ENCODE assay signal across 11 mouse cellular contexts in the genomic region with DNA sequence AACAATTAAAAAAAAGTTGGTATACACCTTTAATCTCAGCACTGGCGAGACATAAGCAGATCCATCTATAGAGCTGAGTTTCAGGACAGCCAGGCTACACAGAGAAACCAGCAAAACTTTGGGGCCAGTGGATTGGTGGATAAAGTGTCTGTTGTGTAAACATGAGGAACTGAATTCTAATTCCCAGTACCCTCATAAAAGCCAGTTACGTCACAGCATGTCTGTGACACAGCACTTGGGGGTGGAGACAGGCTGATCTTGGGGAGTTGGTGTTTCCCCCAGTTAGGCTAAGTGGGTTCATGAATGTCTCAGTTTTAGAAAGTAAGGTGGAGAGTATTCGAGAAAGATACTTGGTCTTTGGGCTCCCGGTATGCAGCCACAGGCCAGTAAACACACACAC. TPM values are rescaled to one million over a fixed set of nuclear protein-coding genes. Genes with fewer than 3 reads are reported as not detected.
A peak's percentile ranks its signal among the peaks of the same experiment; 100 is the strongest.
DNase-seq lines count a peak whose midpoint lies in the region; ATAC-seq and TF ChIP-seq lines count a peak whose summit lies in the region.
"Had no signal": no experiment of that assay in that cellular context is flagged by ENCODE, and none has a peak within 500 bp of the region (broad histone marks: within the 10 kb centered on the region; RNA-seq: fewer than 3 reads in every experiment).

No protein-coding gene starts in this region.

- DNase-seq in liver, embryonic 11.5 days (ENCODE audit: low spot score) = no peak
- DNase-seq in liver, postnatal 0 days = no peak
- no peak for DNase-seq in liver, embryonic 13.5 days
- no peak for DNase-seq in left cerebral cortex, postnatal 10 days (ENCODE audit: extremely low spot score in 1 of 2, low spot score in 2 of 2)
- no peak for DNase-seq in layer of hippocampus, adult 9-11 months
- DNase-seq in thymus, adult 18-20 months = no peak
- DNase-seq: gastrocnemius, postnatal 25 days; thymus, postnatal 25 days had no signal

- no peak for TF ChIP-seq EP300 in liver, postnatal 0 days (IDR thresholded peaks at IDR 0.05; ENCODE audit: low read depth)

- H3K9ac ChIP-seq in liver, embryonic 11.5 days (ENCODE audit: low read depth, low read length) = 0 out of 2 replicates have a peak overlapping the region, but pooled peaks have one; percentile 20
- no peak overlapping the region for H3K9ac ChIP-seq in liver, postnatal 0 days (replicated peaks)
- no peak overlapping the region for H3K9ac ChIP-seq in forebrain, embryonic 12.5 days
- H3K9ac ChIP-seq in liver, embryonic 13.5 days = peak overlapping the region; percentile 97; the same call in 1 of the 2 replicates
- no peak overlapping the region for H3K9ac ChIP-seq in neural tube, embryonic 13.5 days

- no peaks in the 10 kb centered on the region for H3K27me3 ChIP-seq in liver, embryonic 11.5 days (replicated peaks; ENCODE audit: control insufficient read depth, insufficient read depth, low read length)
- no peaks in the 10 kb centered on the region for H3K27me3 ChIP-seq in liver, postnatal 0 days (ENCODE audit: insufficient read depth, low read length)
- no peaks in the 10 kb centered on the region for H3K27me3 ChIP-seq in forebrain, embryonic 12.5 days
- no peaks in the 10 kb centered on the region for H3K27me3 ChIP-seq in liver, embryonic 13.5 days
- H3K27me3 ChIP-seq in neural tube, embryonic 13.5 days = no peaks in the 10 kb centered on the region

- peaks cover 29% of the 10 kb centered on the region for H3K4me1 ChIP-seq in liver, embryonic 11.5 days (replicated peaks; ENCODE audit: control insufficient read depth, insufficient read depth, low read length)
- H3K4me1 ChIP-seq in liver, postnatal 0 days (ENCODE audit: insufficient read depth) = peaks cover 23% of the 10 kb centered on the region
- H3K4me1 ChIP-seq in forebrain, embryonic 12.5 days = peaks cover 20% of the 10 kb centered on the region
- peaks cover 50% of the 10 kb centered on the region for H3K4me1 ChIP-seq in liver, embryonic 13.5 days (replicated peaks)
- H3K4me1 ChIP-seq in neural tube, embryonic 13.5 days (replicated peaks) = peaks cover 30% of the 10 kb centered on the region

- TF ChIP-seq CTCF in liver, postnatal 0 days (IDR thresholded peaks at IDR 0.05; ENCODE audit: low read depth) = no peak

- ATAC-seq in liver, embryonic 11.5 days (replicated peaks; ENCODE audit: low FRiP score) = no peak
- ATAC-seq in liver, postnatal 0 days = no peak
- ATAC-seq in forebrain, embryonic 12.5 days (ENCODE audit: low FRiP score) = no peak
- ATAC-seq in liver, embryonic 13.5 days (ENCODE audit: low read depth) = no peak
- no peak for ATAC-seq in neural tube, embryonic 13.5 days (ENCODE audit: low read depth)
- ATAC-seq: activated CD4-positive, CD25-positive, alpha-beta regulatory T cell, adult 4 months had no signal

- no peaks in the 10 kb centered on the region for H3K9me3 ChIP-seq in liver, embryonic 11.5 days (ENCODE audit: control insufficient read depth, low read length)
- H3K9me3 ChIP-seq in liver, postnatal 0 days (ENCODE audit: low read length) = no peaks in the 10 kb centered on the region
- no peaks in the 10 kb centered on the region for H3K9me3 ChIP-seq in forebrain, embryonic 12.5 days
- no peaks in the 10 kb centered on the region for H3K9me3 ChIP-seq in liver, embryonic 13.5 days (replicated peaks)
- H3K9me3 ChIP-seq in neural tube, embryonic 13.5 days = no peaks in the 10 kb centered on the region

- no peaks in the 10 kb centered on the region; the same call in 1 of the 2 replicates for H3K36me3 ChIP-seq in liver, embryonic 11.5 days (ENCODE audit: control insufficient read depth, insufficient read depth, low read length)
- no peaks in the 10 kb centered on the region for H3K36me3 ChIP-seq in liver, postnatal 0 days (replicated peaks; ENCODE audit: insufficient read depth, low read length)
- H3K36me3 ChIP-seq in forebrain, embryonic 12.5 days (replicated peaks) = no peaks in the 10 kb centered on the region
- H3K36me3 ChIP-seq in liver, embryonic 13.5 days = no peaks in the 10 kb centered on the region
- H3K36me3 ChIP-seq in neural tube, embryonic 13.5 days = no peaks in the 10 kb centered on the region

- no peak overlapping the region for H3K4me3 ChIP-seq in liver, embryonic 11.5 days (ENCODE audit: low read depth, low read length)
- no peak overlapping the region for H3K4me3 ChIP-seq in liver, postnatal 0 days (ENCODE audit: low read depth, low read length)
- H3K4me3 ChIP-seq in forebrain, embryonic 12.5 days (replicated peaks) = no peak overlapping the region; the same call in 1 of the 2 replicates
- no peak overlapping the region; the same call in 1 of the 2 replicates for H3K4me3 ChIP-seq in liver, embryonic 13.5 days (replicated peaks)
- no peak overlapping the region for H3K4me3 ChIP-seq in neural tube, embryonic 13.5 days

- no peak overlapping the region for H3K4me2 ChIP-seq in liver, embryonic 11.5 days
- no peak overlapping the region for H3K4me2 ChIP-seq in liver, postnatal 0 days (ENCODE audit: low read depth, low read length)
- H3K4me2 ChIP-seq in forebrain, embryonic 12.5 days = peak overlapping the region; percentile 69
- peak overlapping the region; percentile 71; the same call in 1 of the 2 replicates for H3K4me2 ChIP-seq in liver, embryonic 13.5 days
- H3K4me2 ChIP-seq in neural tube, embryonic 13.5 days = peak overlapping the region; percentile 77; the same call in 1 of the 2 replicates

- no peak overlapping the region for H3K27ac ChIP-seq in liver, embryonic 11.5 days (ENCODE audit: low read depth, low read length)
- no peak overlapping the region; the same call in 1 of the 2 replicates for H3K27ac ChIP-seq in liver, postnatal 0 days (ENCODE audit: low read depth)
- H3K27ac ChIP-seq in forebrain, embryonic 12.5 days = peak overlapping the region; percentile 78
- H3K27ac ChIP-seq in liver, embryonic 13.5 days = peak overlapping the region; percentile 63
- H3K27ac ChIP-seq in neural tube, embryonic 13.5 days (replicated peaks) = peak overlapping the region; percentile 100; the same call in 1 of the 2 replicates

- intact Hi-C loops in left cerebral cortex, postnatal 10 days (cut with DNase I) = loop anchor here (10.0 kb wide), 1 partner anchor 108 kb away; no protein-coding TSS in a partner anchor

- WGBS in liver, embryonic 11.5 days = 83% methylated on average over 4 of the region's 4 CpGs
- 79% methylated on average over 4 of the region's 4 CpGs for WGBS in liver, postnatal 0 days (ENCODE audit: insufficient replicate concordance)
- 79% methylated on average over 4 of the region's 4 CpGs for WGBS in forebrain, embryonic 12.5 days
- 78% methylated on average over 4 of the region's 4 CpGs for WGBS in liver, embryonic 13.5 days (ENCODE audit: insufficient replicate concordance)
- 74% methylated on average over 4 of the region's 4 CpGs for WGBS in neural tube, embryonic 13.5 days

RNA-seq across cellular contexts. Expression of a gene that starts 2.7 kb away (rescaled TPM):
- 5.7 and 6.5 TPM in 2 replicates for polyA plus RNA-seq in liver, embryonic 11.5 days (2014; fragmentation: Nextera tagmentation; extraction: Ambion mirVana)
- polyA plus RNA-seq in liver, postnatal 0 days (2015; fragmentation: Nextera tagmentation; extraction: Ambion mirVana) = 1.3 and 1.5 TPM in 2 replicates
- 10.7 and 11.0 TPM in 2 replicates for polyA plus RNA-seq in forebrain, embryonic 12.5 days (2016; fragmentation: Nextera tagmentation; extraction: Ambion mirVana)
- polyA plus RNA-seq in liver, embryonic 13.5 days (2015; fragmentation: Nextera tagmentation; extraction: Ambion mirVana) = 2.4 and 3.0 TPM in 2 replicates
- polyA plus RNA-seq in neural tube, embryonic 13.5 days (2015; fragmentation: Nextera tagmentation; extraction: Ambion mirVana) = 6.1 and 7.5 TPM in 2 replicates
- 10 to 100 TPM; 17.3 to 17.6 TPM for total RNA-seq in left cerebral cortex, postnatal 10 days (2021)

Comparison
In these comparisons a context has a peak if more than half of its experiments do, and no peak if none do; other contexts are left out.
1. H3K27ac ChIP-seq: peak in forebrain, embryonic 12.5 days (single experiment), liver, embryonic 13.5 days (single experiment) and neural tube, embryonic 13.5 days (single experiment); none in liver, embryonic 11.5 days (single experiment) and liver, postnatal 0 days (single experiment).
2. H3K4me2 ChIP-seq: peak in forebrain, embryonic 12.5 days (single experiment), liver, embryonic 13.5 days (single experiment) and neural tube, embryonic 13.5 days (single experiment); none in liver, embryonic 11.5 days (single experiment) and liver, postnatal 0 days (single experiment).
3. H3K9ac ChIP-seq: peak in liver, embryonic 11.5 days (single experiment) and liver, embryonic 13.5 days (single experiment); none in liver, postnatal 0 days (single experiment), forebrain, embryonic 12.5 days (single experiment) and neural tube, embryonic 13.5 days (single experiment).